Mouse (Mus musculus): ENCODE results near the gene Aire. TPM values are rescaled to one million over a fixed set of nuclear protein-coding genes. Genes with fewer than 3 reads are reported as not detected.
"Not testable (repeated sequence)": the region's sequence is repeated elsewhere in the genome, so short reads cannot be mapped to it uniquely, and the experiment has no call there.

Aire gene
- total RNA-seq, 2 experiments from 2014 or later, result not detected

DNA sequence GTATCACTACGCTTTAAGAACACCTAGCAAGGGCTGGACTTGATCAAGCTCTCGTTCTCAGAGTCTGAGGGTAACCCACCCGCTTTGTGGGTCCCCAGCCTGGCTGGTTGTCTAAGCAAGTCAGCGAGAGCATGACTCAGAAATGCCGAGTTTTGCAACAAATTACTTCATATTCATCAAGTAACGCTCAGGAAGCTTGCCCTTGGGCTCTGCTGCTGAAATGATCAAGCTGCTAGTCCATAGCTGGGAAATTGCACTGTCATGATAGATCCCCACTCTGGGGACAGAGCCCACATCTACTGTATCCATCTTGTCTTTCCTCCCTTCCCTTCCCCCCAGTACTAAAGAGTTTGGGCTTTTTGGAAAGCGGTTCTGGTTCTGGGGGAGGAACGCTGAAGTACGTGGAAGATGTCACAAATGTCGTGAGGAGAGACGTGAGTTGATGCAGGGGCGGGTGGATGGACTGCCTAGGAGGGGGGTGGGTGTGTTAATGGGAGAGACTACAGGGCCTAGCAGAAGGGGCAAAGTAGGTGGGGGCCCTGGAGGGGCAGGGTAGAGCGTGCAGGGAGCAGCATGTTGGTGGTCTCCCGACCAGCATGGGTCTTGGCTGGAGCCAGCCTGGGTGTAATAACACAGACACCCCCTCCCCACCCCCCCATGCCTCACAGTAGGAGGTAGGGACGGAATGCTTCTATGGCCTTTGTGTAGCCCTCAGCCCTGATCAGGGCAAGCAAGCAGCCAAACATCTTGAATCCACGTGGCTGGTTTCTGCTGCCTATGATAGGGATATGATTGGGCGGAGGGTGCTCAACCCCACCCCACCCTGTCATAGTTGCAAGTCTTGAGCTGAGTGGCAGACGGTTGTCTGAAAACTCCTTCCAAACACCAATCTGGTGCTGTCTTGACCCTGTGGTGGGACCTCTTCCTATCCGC, 11.5 kb upstream of the Aire start:
- DNase-seq (ENCODE audit: low spot score in 2 of 2), result peak in 1 of 2 experiments; percentile 34

GRCm38 (mm10) chr10:78049519-78050035, 6.2 kb upstream of the Aire start:
- no peak for DNase-seq (ENCODE audit: low spot score in 2 of 2)

DNA sequence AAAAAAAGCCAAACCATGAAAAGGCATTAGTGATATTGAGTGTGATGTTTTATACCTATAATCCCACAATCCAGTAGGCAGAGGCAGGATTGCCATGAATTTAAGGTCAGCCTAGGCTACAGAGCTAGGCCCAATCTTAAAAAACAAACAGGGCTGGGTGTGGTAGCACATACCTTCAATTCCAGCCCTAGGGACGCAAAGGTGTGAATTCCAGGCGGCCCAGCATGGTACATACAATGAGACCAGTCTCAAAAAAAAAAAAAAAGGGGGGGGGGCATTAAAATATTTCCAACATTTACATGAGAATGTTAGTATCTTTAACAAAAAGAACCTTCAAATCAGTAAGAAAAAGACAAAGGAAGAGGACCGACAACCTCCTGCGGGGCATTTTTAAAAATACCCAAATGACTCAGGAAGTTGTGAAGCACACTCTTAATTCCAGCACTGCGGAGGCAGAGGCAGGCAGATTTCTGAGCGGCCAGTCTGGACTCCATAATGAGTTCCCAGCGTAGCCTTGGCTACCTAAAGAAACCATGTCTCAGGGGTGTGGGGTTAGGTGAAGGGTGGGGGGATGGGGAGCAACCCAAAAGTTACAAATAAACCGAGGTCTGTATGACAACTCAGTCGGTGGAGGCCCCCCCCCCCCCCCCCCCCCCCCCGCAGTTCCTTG, 4.8 kb upstream of the Aire start:
- no peak for DNase-seq (ENCODE audit: low spot score in 2 of 2)

- no peak for DNase-seq (ENCODE audit: low spot score in 2 of 2)
These were observed 3.0 kb upstream of the Aire start for GRCm38 (mm10) chr10:78046388-78046787.

DNA sequence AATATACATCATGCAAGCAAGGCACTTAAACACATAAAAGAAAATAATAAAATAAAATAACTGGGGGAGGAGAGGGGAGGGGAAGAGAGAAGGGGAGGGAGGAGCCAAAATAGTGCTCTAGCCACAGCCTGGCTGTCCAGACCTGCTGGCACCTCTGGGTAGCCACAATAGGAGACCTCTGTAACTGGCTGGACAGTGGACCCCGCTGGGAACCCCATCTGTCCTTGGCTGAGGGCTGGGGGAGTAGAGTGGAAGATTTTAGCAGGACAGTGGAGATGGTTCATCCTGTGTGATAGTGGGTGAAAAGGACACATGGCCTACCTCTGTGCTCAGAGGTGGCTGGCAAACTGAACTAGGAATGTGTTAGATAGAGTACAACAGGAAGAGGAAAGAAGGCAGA, 1.1 kb upstream of the Aire start:
- DNase-seq (ENCODE audit: low spot score in 2 of 2), result no peak

DNA sequence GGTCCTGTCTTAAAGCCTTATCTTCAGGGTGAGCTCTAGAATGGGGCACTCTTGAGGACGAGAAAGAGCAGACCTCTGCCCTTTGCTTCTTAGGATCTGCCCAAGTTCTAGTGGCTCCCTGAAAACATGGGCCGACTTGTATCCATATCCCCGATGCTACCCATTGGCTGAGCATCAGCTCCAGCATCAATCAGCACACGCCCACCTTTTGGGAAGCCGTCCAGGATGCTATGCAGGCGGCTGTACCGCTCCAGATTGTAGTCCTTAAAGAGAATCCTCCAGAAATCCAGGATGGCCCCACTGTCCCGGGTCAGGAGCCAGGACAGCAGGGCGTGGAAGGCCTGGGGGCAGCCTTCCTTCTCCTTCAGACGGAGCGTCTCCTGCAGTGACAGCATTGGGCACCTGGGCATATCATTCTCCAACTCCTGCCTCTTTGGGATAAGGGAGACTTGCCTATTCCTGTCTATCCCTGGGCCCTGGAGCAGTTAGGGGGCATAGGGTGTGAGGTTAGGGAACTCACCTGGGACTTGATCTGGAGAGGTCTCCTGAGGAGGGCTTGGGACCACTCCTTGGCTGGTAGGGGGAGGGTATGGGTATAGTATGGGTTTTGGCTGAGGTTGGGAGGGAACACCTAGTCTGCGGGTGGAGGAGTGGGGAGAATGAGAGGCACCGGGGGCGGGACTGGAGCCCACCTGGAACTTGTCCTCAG, 559 bp downstream of the Aire start:
- DNase-seq (ENCODE audit: low spot score in 2 of 2), result no peak

- no peak for DNase-seq (ENCODE audit: low spot score in 2 of 2)
These were observed 1.3 kb downstream of the Aire start for GRCm38 (mm10) chr10:78042096-78042495.

GRCm38 (mm10) chr10:78041647-78042046, 1.8 kb downstream of the Aire start, which contains the start of gene Dnmt3l:
Dnmt3l (plus strand) TSS chr10:78041947.
- no peak for DNase-seq (ENCODE audit: low spot score in 2 of 2)

GRCm38 (mm10) chr10:78037139-78037538, 6.3 kb downstream of the Aire start:
- no peak for DNase-seq (ENCODE audit: low spot score in 2 of 2)

DNA sequence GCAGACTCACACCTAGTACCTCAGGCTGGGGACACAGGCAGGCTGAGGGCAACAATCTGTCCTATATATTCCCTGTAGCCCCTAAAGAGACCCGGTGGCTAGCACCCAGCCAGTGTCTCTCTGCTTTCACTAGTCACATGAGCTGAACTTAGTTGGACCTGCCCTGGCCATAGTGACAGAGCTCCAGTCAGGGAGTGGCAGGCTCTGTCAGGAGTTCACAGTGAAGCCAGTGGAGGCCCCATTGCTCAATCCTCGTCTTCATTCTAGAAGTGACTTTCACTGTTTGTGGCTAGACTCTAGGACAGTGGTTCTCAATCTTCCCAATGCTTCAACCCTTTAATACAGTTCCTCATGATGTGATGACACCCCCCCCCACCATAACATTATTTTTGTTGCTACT, 11.4 kb downstream of the Aire start:
- DNase-seq (ENCODE audit: low spot score in 2 of 2), result no peak

- no peak for DNase-seq (ENCODE audit: low spot score in 2 of 2)
These were observed 14.3 kb downstream of the Aire start for GRCm38 (mm10) chr10:78029080-78029479.

DNA sequence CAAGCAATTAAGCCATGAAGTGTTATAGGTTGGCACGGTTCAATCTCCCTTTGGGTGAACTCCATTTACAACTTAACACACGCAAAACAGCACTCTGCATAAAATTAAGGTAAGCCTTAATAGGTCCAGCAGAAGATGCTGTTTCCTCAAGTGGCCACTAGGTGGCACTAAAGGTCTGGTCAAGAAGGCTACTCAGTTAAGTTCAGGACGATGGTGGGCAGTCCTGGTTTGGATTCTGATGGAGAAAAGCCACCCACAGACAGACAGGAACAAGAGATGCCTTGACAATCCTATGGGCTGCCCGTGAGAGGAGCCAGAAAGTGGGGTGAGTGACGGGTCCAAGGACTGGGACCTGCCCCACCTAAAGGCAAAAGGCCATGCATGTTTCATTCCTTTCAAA, 15.3 kb downstream of the Aire start:
- DNase-seq (ENCODE audit: low spot score in 2 of 2), result peak; percentile 61 to 74

GRCm38 (mm10) chr10:78025453-78025852, 18.0 kb downstream of the Aire start:
- not testable (repeated sequence) for DNase-seq (ENCODE audit: low spot score in 2 of 2)

- not testable (repeated sequence) for DNase-seq (ENCODE audit: low spot score in 2 of 2)
These were observed 23.4 kb downstream of the Aire start for GRCm38 (mm10) chr10:78019984-78020383.

DNA sequence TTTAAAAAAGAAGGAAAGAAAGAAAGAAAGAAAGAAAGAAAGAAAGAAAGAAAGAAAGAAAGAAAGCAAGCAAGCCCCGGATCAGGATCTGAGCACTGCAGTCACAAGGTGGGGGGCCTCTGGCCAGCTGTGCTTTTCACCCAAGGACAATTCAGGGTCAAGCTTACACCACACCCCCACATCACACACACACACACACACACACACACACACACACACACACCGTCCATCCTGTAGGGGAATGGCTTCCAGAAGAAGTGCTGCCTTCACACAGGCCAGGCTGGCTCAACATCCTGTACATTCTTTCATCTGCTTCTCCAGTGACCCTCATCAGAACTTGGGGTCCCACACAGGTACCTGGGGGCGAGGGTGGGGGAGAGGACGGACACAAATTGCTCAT, 24.1 kb downstream of the Aire start:
- no peak for DNase-seq (ENCODE audit: low spot score in 2 of 2)

DNA sequence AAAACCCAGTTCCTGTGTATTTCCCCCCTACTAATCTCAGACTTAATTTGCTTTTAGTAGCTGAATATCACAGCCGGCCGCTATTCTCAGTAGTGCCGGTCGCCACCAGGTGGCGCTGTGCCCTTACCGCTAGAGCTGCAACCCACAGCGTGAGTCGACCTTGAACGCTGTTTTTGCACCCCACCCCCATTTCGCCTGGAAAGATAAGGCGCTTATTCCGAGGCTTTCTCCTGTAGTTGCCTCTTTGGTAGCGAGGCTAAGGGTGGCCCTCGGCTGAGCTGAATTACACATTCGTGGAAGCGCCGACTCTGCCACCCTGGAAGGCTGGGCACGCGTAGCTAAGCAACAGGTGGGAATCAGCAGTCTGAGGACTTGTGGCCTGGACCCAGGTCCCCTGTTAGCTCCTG, 24.6 kb downstream of the Aire start:
- peak; percentile 76 to 78 for DNase-seq (ENCODE audit: low spot score in 2 of 2)

DNA sequence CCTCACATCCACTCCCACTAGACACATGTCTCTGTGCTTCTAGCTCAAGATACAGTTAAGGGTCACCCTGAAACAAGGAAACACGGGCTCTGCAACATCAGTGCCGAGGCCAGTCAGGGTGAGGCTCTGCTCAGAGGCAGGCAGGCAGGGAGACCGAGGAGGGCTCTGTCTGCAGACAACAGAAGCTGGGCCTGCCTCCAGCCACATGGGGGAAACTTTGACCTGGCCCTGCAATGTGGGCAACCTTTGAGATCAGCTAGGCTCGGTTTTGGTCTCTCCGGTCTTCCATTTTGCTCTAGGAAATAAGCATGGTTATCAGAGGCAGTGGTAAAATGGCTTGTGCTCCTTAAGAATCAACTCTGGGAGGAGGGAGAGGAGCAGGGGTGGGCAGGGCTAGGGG, 27.0 kb downstream of the Aire start:
- no peak for DNase-seq (ENCODE audit: low spot score in 2 of 2)

- DNase-seq (ENCODE audit: low spot score in 2 of 2), result no peak
These were observed 27.9 kb downstream of the Aire start for GRCm38 (mm10) chr10:78015489-78015888.

- DNase-seq (ENCODE audit: low spot score in 2 of 2), result no peak
These were observed 30.5 kb downstream of the Aire start for GRCm38 (mm10) chr10:78012661-78013495.

- not testable (repeated sequence) for DNase-seq (ENCODE audit: low spot score in 2 of 2)
These were observed 32.3 kb downstream of the Aire start for GRCm38 (mm10) chr10:78011116-78011515.
